Mouse (Mus musculus) midbrain, embryonic 14.5 days (tissue): ENCODE data around the gene Aspg. TPM values are rescaled to one million over a fixed set of nuclear protein-coding genes. Genes with fewer than 3 reads are reported as not detected.

Experiments
- ATAC-seq: fragments of 200-750 bp; cut with Nextera tagmentation; 2 replicates; pipeline ENCODE4 v1.8.0; 2017; ENCODE audit warnings: moderate number of reproducible peaks, moderate library complexity; ENCODE audit not compliant: low FRiP score, low TSS enrichment
- DNase-seq: peaks from one replicate; pipeline ENCODE4 v3.0.0-alpha.2; 2015
- H3K27ac ChIP-seq: fragments of 300-500 bp; sonication (generic); replicated peaks from 2 replicates; pipeline ENCODE4 v1.5.1; 2014; ENCODE audit warnings: mild to moderate bottlenecking, low read depth, low read length, moderate library complexity
- H3K27me3 ChIP-seq: fragments of 300-500 bp; sonication (generic); 2 replicates; pipeline ENCODE4 v1.6.1; 2014; ENCODE audit warnings: low read length, control low read depth, mixed read lengths; ENCODE audit not compliant: control insufficient read depth, insufficient read depth
- H3K36me3 ChIP-seq: fragments of 300-500 bp; sonication (generic); 2 replicates; pipeline ENCODE4 v1.6.1; 2014; ENCODE audit warnings: low read length, control low read depth; ENCODE audit not compliant: control insufficient read depth, insufficient read depth
- H3K4me1 ChIP-seq: fragments of 300-500 bp; sonication (generic); 2 replicates; pipeline ENCODE4 v1.6.1; 2014; ENCODE audit warnings: mild to moderate bottlenecking, antibody characterized with exemption, low read length, control low read depth; ENCODE audit not compliant: control insufficient read depth, insufficient read depth
- H3K4me2 ChIP-seq: fragments of 300-500 bp; sonication (generic); 2 replicates; pipeline ENCODE4 v1.6.1; 2014; ENCODE audit warnings: mild to moderate bottlenecking, low read length, moderate library complexity
- H3K4me3 ChIP-seq: fragments of 300-500 bp; sonication (generic); replicated peaks from 2 replicates; pipeline ENCODE4 v1.5.1; 2014; ENCODE audit warnings: low read depth, low read length
- H3K9ac ChIP-seq: fragments of 300-500 bp; sonication (generic); replicated peaks from 2 replicates; pipeline ENCODE4 v1.6.1; 2014; ENCODE audit warnings: mild to moderate bottlenecking, low read length, moderate library complexity
- H3K9me3 ChIP-seq: fragments of 300-500 bp; sonication (generic); 2 replicates; pipeline ENCODE4 v1.6.1; 2016; ENCODE audit warnings: low read length, control low read depth, mixed read lengths; ENCODE audit not compliant: control insufficient read depth
- WGBS: fragments of 180-500 bp; shearing (Covaris S2); extraction: QIAGEN DNeasy Blood & Tissue Kit; methylation state at CpG from one replicate; pipeline ENCODE4 v1.1.7; 2014; 5-methylcytosine and 5-hydroxymethylcytosine counted together
- polyA plus RNA-seq: library from polyadenylated mRNA; unstranded; fragments of >200 nt; fragmentation: Nextera tagmentation; extraction: Ambion mirVana; gene quantifications from 2 replicates; pipeline ENCODE4 v1.2.1, GENCODE M21; 2014

Gene Aspg
- not detected in 2 replicates for polyA plus RNA-seq

- no peak within 1 kb of the TSS for H3K4me3 ChIP-seq
- H3K9ac ChIP-seq = no peak within 1 kb of the TSS
- H3K9me3 ChIP-seq = no peaks in the 10 kb centered on the region
- H3K27ac ChIP-seq = no peak within 1 kb of the TSS
- 4% methylated on average over 14 of the region's 14 CpGs for WGBS
- no peaks in the 10 kb centered on the region for H3K4me1 ChIP-seq
- no peaks in the 10 kb centered on the region for H3K36me3 ChIP-seq
- ATAC-seq = no peak
- no peak within 1 kb of the TSS for H3K4me2 ChIP-seq
- DNase-seq = no peak
- H3K27me3 ChIP-seq = no peaks in the 10 kb centered on the region; the same call in 1 of the 2 replicates
These were observed at the start of gene Aspg for GRCm38 (mm10) chr12:112106541-112106971. Aspg (plus strand) TSS chr12:112106679.

GRCm38 (mm10) chr12:112077651-112078050 lies 28.8 kb upstream of the Aspg start:
- Histone ChIP-seq H3K9me3 (no peaks in the 10 kb centered on the region), H3K27me3 (no peaks in the 10 kb centered on the region), H3K4me3 (no peak overlapping the region), H3K4me1 (no peaks in the 10 kb centered on the region), H3K9ac (no peak overlapping the region), H3K36me3 (no peaks in the 10 kb centered on the region), H3K27ac (no peak overlapping the region), H3K4me2 (no peak overlapping the region)
- 16% methylated on average over 6 of the region's 6 CpGs for WGBS
- ATAC-seq (no peak), DNase-seq (peak; percentile 84)

GRCm38 (mm10) chr12:112079911-112080310 lies 26.6 kb upstream of the Aspg start:
- no peaks in the 10 kb centered on the region for H3K36me3 ChIP-seq
- H3K4me3 ChIP-seq = no peak overlapping the region
- no peak overlapping the region for H3K4me2 ChIP-seq
- DNase-seq (no peak), ATAC-seq (no peak)
- H3K9ac ChIP-seq = no peak overlapping the region
- WGBS = 78% methylated on average over 8 of the region's 8 CpGs
- H3K9me3 ChIP-seq = no peaks in the 10 kb centered on the region
- H3K4me1 ChIP-seq = no peaks in the 10 kb centered on the region
- no peaks in the 10 kb centered on the region for H3K27me3 ChIP-seq
- H3K27ac ChIP-seq = no peak overlapping the region

DNA sequence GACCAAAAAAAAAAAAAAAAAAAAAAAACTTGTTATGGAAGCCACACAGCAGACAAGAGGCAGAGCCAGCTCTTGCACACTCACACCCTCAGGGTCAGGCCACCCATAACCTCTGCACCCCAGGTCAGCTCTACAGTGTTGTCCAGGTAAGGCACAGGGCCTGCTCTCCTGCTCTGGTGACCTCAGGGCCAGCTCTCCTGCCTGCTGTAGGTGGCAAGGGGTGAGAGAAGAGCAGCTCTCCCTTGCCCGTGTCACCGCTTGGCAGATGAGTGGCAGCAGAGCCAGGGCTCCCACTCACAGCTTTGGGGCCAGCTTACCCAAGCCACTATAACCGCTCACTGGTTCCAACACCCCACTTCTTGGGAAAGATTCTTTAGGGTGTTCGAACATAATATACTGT lies 25.6 kb upstream of the Aspg start:
- no peak overlapping the region for H3K27ac ChIP-seq
- H3K4me3 ChIP-seq = no peak overlapping the region
- 94% methylated on average over 4 of the region's 4 CpGs for WGBS
- no peak for ATAC-seq
- H3K4me2 ChIP-seq = no peak overlapping the region
- H3K4me1 ChIP-seq = no peaks in the 10 kb centered on the region
- no peak for DNase-seq
- H3K9me3 ChIP-seq = no peaks in the 10 kb centered on the region
- H3K27me3 ChIP-seq = no peaks in the 10 kb centered on the region
- no peaks in the 10 kb centered on the region for H3K36me3 ChIP-seq
- H3K9ac ChIP-seq = no peak overlapping the region

GRCm38 (mm10) chr12:112082241-112082640 lies 24.2 kb upstream of the Aspg start:
- no peak overlapping the region for H3K4me3 ChIP-seq
- no peaks in the 10 kb centered on the region for H3K27me3 ChIP-seq
- H3K4me2 ChIP-seq = no peak overlapping the region
- no peak for DNase-seq
- no peak overlapping the region for H3K27ac ChIP-seq
- H3K9me3 ChIP-seq = no peaks in the 10 kb centered on the region
- no peak overlapping the region for H3K9ac ChIP-seq
- no peaks in the 10 kb centered on the region for H3K4me1 ChIP-seq
- 45% methylated on average over 1 of the region's 1 CpGs for WGBS
- ATAC-seq = no peak
- no peaks in the 10 kb centered on the region for H3K36me3 ChIP-seq

DNA sequence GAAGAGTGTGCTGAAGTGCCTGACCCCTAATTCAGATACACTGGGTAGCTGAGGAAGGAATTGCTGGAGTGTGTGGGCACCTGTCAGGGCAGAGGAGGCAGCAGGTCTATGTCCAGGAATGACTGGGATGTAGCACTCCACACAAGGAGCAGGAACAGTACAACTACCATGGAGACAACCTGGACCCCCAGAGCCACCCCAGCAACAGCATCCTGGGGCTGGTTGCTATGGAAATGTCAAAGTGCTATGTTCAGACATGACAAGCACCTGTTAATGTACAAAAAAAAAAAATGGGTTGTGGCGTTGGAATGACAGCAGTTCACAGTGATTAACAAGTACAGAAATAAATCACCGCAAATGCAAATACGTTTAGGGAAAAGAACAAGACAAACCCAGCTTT lies 20.2 kb upstream of the Aspg start:
- no peak for ATAC-seq
- H3K9me3 ChIP-seq = no peaks in the 10 kb centered on the region
- no peaks in the 10 kb centered on the region for H3K4me1 ChIP-seq
- H3K27ac ChIP-seq = no peak overlapping the region
- DNase-seq = no peak
- no peaks in the 10 kb centered on the region for H3K27me3 ChIP-seq
- H3K4me2 ChIP-seq = no peak overlapping the region
- H3K4me3 ChIP-seq = no peak overlapping the region
- 83% methylated on average over 3 of the region's 3 CpGs for WGBS
- H3K36me3 ChIP-seq = no peaks in the 10 kb centered on the region
- H3K9ac ChIP-seq = no peak overlapping the region

GRCm38 (mm10) chr12:112086726-112087125 lies 19.8 kb upstream of the Aspg start:
- Histone ChIP-seq H3K27ac (no peak overlapping the region), H3K4me2 (no peak overlapping the region), H3K4me1 (no peaks in the 10 kb centered on the region), H3K9me3 (no peaks in the 10 kb centered on the region), H3K9ac (no peak overlapping the region), H3K4me3 (no peak overlapping the region), H3K27me3 (no peaks in the 10 kb centered on the region), H3K36me3 (no peaks in the 10 kb centered on the region)
- DNase-seq = no peak
- 79% methylated on average over 6 of the region's 6 CpGs for WGBS
- ATAC-seq = no peak

GRCm38 (mm10) chr12:112088609-112089324 lies 17.7 kb upstream of the Aspg start:
- WGBS = 72% methylated on average over 12 of the region's 12 CpGs
- H3K9me3 ChIP-seq = no peaks in the 10 kb centered on the region

DNA sequence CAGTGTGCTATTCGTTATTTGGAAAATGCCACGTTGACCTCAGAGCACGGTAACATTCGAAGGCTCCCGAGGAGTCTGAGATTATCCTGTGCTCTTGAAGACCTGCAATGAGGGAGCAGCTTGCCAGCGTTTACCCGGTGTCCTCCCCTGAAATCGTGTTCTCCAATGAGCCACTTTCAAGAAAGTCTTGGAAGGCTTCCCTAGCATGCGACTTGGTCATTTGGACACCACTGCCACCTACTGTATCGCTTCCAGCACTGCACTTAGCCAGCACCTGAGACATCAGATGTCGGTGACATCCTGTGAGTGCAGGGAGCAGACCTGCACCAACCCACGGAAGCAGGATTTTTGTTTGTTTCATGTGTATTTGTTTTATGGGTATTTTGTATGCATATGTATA lies 15.4 kb upstream of the Aspg start:
- H3K36me3 ChIP-seq = no peaks in the 10 kb centered on the region
- no peak overlapping the region for H3K27ac ChIP-seq
- no peaks in the 10 kb centered on the region for H3K9me3 ChIP-seq
- H3K4me2 ChIP-seq = 0 out of 2 replicates have a peak overlapping the region, but pooled peaks have one; percentile 22
- DNase-seq (peak; percentile 90), ATAC-seq (no peak)
- 9% methylated on average over 12 of the region's 12 CpGs for WGBS
- no peak overlapping the region for H3K4me3 ChIP-seq
- no peaks in the 10 kb centered on the region for H3K4me1 ChIP-seq
- no peaks in the 10 kb centered on the region for H3K27me3 ChIP-seq
- no peak overlapping the region for H3K9ac ChIP-seq

More at GRCm38 (mm10) chr12:112088609-112089324, 17.7 kb upstream of the Aspg start:
- Histone ChIP-seq H3K27ac (no peak overlapping the region), H3K36me3 (no peaks in the 10 kb centered on the region), H3K27me3 (no peaks in the 10 kb centered on the region), H3K4me1 (no peaks in the 10 kb centered on the region), H3K4me3 (no peak overlapping the region), H3K9ac (no peak overlapping the region), H3K4me2 (no peak overlapping the region)
- ATAC-seq (no peak), DNase-seq (no peak)
